Mouse (Mus musculus): ENCODE measurements around the gene Grip1. TPM values are rescaled to one million over a fixed set of nuclear protein-coding genes. Genes with fewer than 3 reads are reported as not detected.
A peak's percentile ranks its signal among the peaks of the same experiment; 100 is the strongest.

The Grip1 gene
- total RNA-seq, 2 experiments from 2014 or later, result 16.6 to 17.8 TPM

- no peak for DNase-seq (ENCODE audit: low spot score in 2 of 2)
Observed at GRCm38 (mm10) chr10:119928921-119929320, 475.3 kb downstream of the Grip1 start.

- DNase-seq (ENCODE audit: low spot score in 2 of 2), result no peak
Observed at GRCm38 (mm10) chr10:119932794-119933193, 479.2 kb downstream of the Grip1 start.

- DNase-seq (ENCODE audit: low spot score in 2 of 2), result no peak
Observed at GRCm38 (mm10) chr10:119933362-119933761, 479.7 kb downstream of the Grip1 start.

GRCm38 (mm10) chr10:119935231-119935630, 481.6 kb downstream of the Grip1 start:
- DNase-seq (ENCODE audit: low spot score in 2 of 2), result no peak

GRCm38 (mm10) chr10:119937481-119937880, 483.9 kb downstream of the Grip1 start:
- DNase-seq (ENCODE audit: low spot score in 2 of 2), result no peak

GRCm38 (mm10) chr10:119943906-119944305, 490.3 kb downstream of the Grip1 start:
- no peak for DNase-seq (ENCODE audit: low spot score in 2 of 2)

GRCm38 (mm10) chr10:119951460-119951859, 497.8 kb downstream of the Grip1 start:
- peak in 1 of 2 experiments; percentile 29 for DNase-seq (ENCODE audit: low spot score in 2 of 2)

GRCm38 (mm10) chr10:119957260-119957955, 503.8 kb downstream of the Grip1 start:
- no peak for DNase-seq (ENCODE audit: low spot score in 2 of 2)

GRCm38 (mm10) chr10:119960915-119961314, 507.3 kb downstream of the Grip1 start:
- DNase-seq (ENCODE audit: low spot score in 2 of 2), result no peak

- no peak for DNase-seq (ENCODE audit: low spot score in 2 of 2)
Observed at GRCm38 (mm10) chr10:119966321-119966720, 512.7 kb downstream of the Grip1 start.

GRCm38 (mm10) chr10:119979396-119979795, 525.8 kb downstream of the Grip1 start:
- no peak for DNase-seq (ENCODE audit: low spot score in 2 of 2)

GRCm38 (mm10) chr10:119980032-119980431, 526.4 kb downstream of the Grip1 start:
- no peak for DNase-seq (ENCODE audit: low spot score in 2 of 2)

GRCm38 (mm10) chr10:119984299-119984698, 530.7 kb downstream of the Grip1 start:
- no peak for DNase-seq (ENCODE audit: low spot score in 2 of 2)

- no peak for DNase-seq (ENCODE audit: low spot score in 2 of 2)
Observed at GRCm38 (mm10) chr10:119998475-119998874, 544.8 kb downstream of the Grip1 start.

- no peak for DNase-seq (ENCODE audit: low spot score in 2 of 2)
Observed at GRCm38 (mm10) chr10:120002149-120002548, 548.5 kb downstream of the Grip1 start.

GRCm38 (mm10) chr10:120004096-120004495, 550.5 kb downstream of the Grip1 start:
- DNase-seq (ENCODE audit: low spot score in 2 of 2), result no peak

- no peak for DNase-seq (ENCODE audit: low spot score in 2 of 2)
Observed at GRCm38 (mm10) chr10:120005581-120005980, 552.0 kb downstream of the Grip1 start.

- DNase-seq (ENCODE audit: low spot score in 2 of 2), result peak; percentile 34 to 58
Observed at GRCm38 (mm10) chr10:120012331-120012730, 558.7 kb downstream of the Grip1 start.

GRCm38 (mm10) chr10:120015117-120015516, 561.5 kb downstream of the Grip1 start:
- no peak for DNase-seq (ENCODE audit: low spot score in 2 of 2)

- no peak for DNase-seq (ENCODE audit: low spot score in 2 of 2)
Observed at GRCm38 (mm10) chr10:120026437-120026836, 572.8 kb downstream of the Grip1 start.

GRCm38 (mm10) chr10:120030901-120031300, 577.3 kb downstream of the Grip1 start:
- no peak for DNase-seq (ENCODE audit: low spot score in 2 of 2)

- DNase-seq (ENCODE audit: low spot score in 2 of 2), result no peak
Observed at GRCm38 (mm10) chr10:120031316-120031715, 577.7 kb downstream of the Grip1 start.

GRCm38 (mm10) chr10:120033866-120034265, 580.2 kb downstream of the Grip1 start:
- DNase-seq (ENCODE audit: low spot score in 2 of 2), result no peak
